Mouse (Mus musculus): Measurements from ENCODE around the gene Rab8a. TPM values are rescaled to one million over a fixed set of nuclear protein-coding genes. Genes with fewer than 3 reads are reported as not detected.
"Not testable (repeated sequence)": the region's sequence is repeated elsewhere in the genome, so short reads cannot be mapped to it uniquely, and the experiment has no call there.

Gene Rab8a
- polyA plus RNA-seq (2012): 5.4 and 6.2 TPM in 2 replicates

- TF ChIP-seq GATA1 (IDR thresholded peaks at IDR 0.05; ENCODE audit: low read length) (no peak), TAL1 (IDR thresholded peaks at IDR 0.05; ENCODE audit: low read length) (no peak)
- Histone ChIP-seq H3K27me3 (ENCODE audit: control insufficient read depth) (no peaks in the 10 kb centered on the region), H3K4me1 (ENCODE audit: control insufficient read depth) (peaks cover 54% of the 10 kb centered on the region), H3K36me3 (ENCODE audit: control insufficient read depth) (peaks cover 48% of the 10 kb centered on the region), H3K4me3 (replicated peaks) (peak within 1 kb of the TSS; percentile 67), H3K9me3 (ENCODE audit: control insufficient read depth, low read length) (no peaks in the 10 kb centered on the region)
Measured at GRCm38 (mm10) chr8:72160707-72161697, at the start of gene Rab8a. Gene Rab8a, plus strand, starts transcription at chr8:72161200.

GRCm38 (mm10) chr8:72112486-72112885 is 48.5 kb upstream of the Rab8a start:
- H3K9me3 ChIP-seq (ENCODE audit: control insufficient read depth, low read length): peaks cover 2% of the 10 kb centered on the region; the same call in 1 of the 2 replicates
- H3K4me3 ChIP-seq (replicated peaks): no peak overlapping the region
- H3K27me3 ChIP-seq (ENCODE audit: control insufficient read depth): no peaks in the 10 kb centered on the region
- no peaks in the 10 kb centered on the region for H3K36me3 ChIP-seq (ENCODE audit: control insufficient read depth)
- TF ChIP-seq GATA1 (IDR thresholded peaks at IDR 0.05; ENCODE audit: low read length): no peak
- H3K4me1 ChIP-seq (ENCODE audit: control insufficient read depth): no peaks in the 10 kb centered on the region

GRCm38 (mm10) chr8:72115202-72115601 is 45.8 kb upstream of the Rab8a start:
- Histone ChIP-seq H3K36me3 (ENCODE audit: control insufficient read depth) (no peaks in the 10 kb centered on the region), H3K4me1 (ENCODE audit: control insufficient read depth) (no peaks in the 10 kb centered on the region), H3K9me3 (ENCODE audit: control insufficient read depth, low read length) (peaks cover 2% of the 10 kb centered on the region; the same call in 1 of the 2 replicates), H3K27me3 (ENCODE audit: control insufficient read depth) (no peaks in the 10 kb centered on the region), H3K4me3 (replicated peaks) (no peak overlapping the region)
- TF ChIP-seq GATA1 (IDR thresholded peaks at IDR 0.05; ENCODE audit: low read length) (no peak), TAL1 (IDR thresholded peaks at IDR 0.05; ENCODE audit: low read length) (no peak)

GRCm38 (mm10) chr8:72118616-72119015 is 42.4 kb upstream of the Rab8a start:
- no peak overlapping the region for H3K4me3 ChIP-seq (replicated peaks)
- H3K4me1 ChIP-seq (ENCODE audit: control insufficient read depth): no peaks in the 10 kb centered on the region
- TF ChIP-seq TAL1 (IDR thresholded peaks at IDR 0.05; ENCODE audit: low read length) (no peak), GATA1 (IDR thresholded peaks at IDR 0.05; ENCODE audit: low read length) (no peak)
- H3K27me3 ChIP-seq (ENCODE audit: control insufficient read depth): no peaks in the 10 kb centered on the region
- H3K36me3 ChIP-seq (ENCODE audit: control insufficient read depth): no peaks in the 10 kb centered on the region
- no peaks in the 10 kb centered on the region for H3K9me3 ChIP-seq (ENCODE audit: control insufficient read depth, low read length)

GRCm38 (mm10) chr8:72121486-72121885 is 39.5 kb upstream of the Rab8a start:
- H3K36me3 ChIP-seq (ENCODE audit: control insufficient read depth); H3K4me1 ChIP-seq (ENCODE audit: control insufficient read depth); H3K9me3 ChIP-seq (ENCODE audit: control insufficient read depth, low read length); H3K27me3 ChIP-seq (ENCODE audit: control insufficient read depth); H3K4me3 ChIP-seq (replicated peaks): not testable (repeated sequence)

GRCm38 (mm10) chr8:72121997-72122396 is 39.0 kb upstream of the Rab8a start:
- Histone ChIP-seq H3K4me1 (ENCODE audit: control insufficient read depth) (no peaks in the 10 kb centered on the region), H3K36me3 (ENCODE audit: control insufficient read depth) (no peaks in the 10 kb centered on the region), H3K27me3 (ENCODE audit: control insufficient read depth) (no peaks in the 10 kb centered on the region), H3K4me3 (replicated peaks) (no peak overlapping the region), H3K9me3 (ENCODE audit: control insufficient read depth, low read length) (peaks cover 6% of the 10 kb centered on the region)
- TF ChIP-seq GATA1 (IDR thresholded peaks at IDR 0.05; ENCODE audit: low read length) (no peak), TAL1 (IDR thresholded peaks at IDR 0.05; ENCODE audit: low read length) (no peak)

GRCm38 (mm10) chr8:72127834-72128233 is 33.2 kb upstream of the Rab8a start:
- no peaks in the 10 kb centered on the region for H3K4me1 ChIP-seq (ENCODE audit: control insufficient read depth)
- H3K9me3 ChIP-seq (ENCODE audit: control insufficient read depth, low read length): peaks cover 6% of the 10 kb centered on the region
- no peak overlapping the region for H3K4me3 ChIP-seq (replicated peaks)

GRCm38 (mm10) chr8:72131251-72131650 is 29.7 kb upstream of the Rab8a start:
- Histone ChIP-seq H3K4me1 (ENCODE audit: control insufficient read depth) (peaks cover 3% of the 10 kb centered on the region; the same call in 1 of the 2 replicates), H3K9me3 (ENCODE audit: control insufficient read depth, low read length) (no peaks in the 10 kb centered on the region), H3K36me3 (ENCODE audit: control insufficient read depth) (no peaks in the 10 kb centered on the region), H3K4me3 (replicated peaks) (no peak overlapping the region), H3K27me3 (ENCODE audit: control insufficient read depth) (peaks cover 35% of the 10 kb centered on the region)
- TF ChIP-seq TAL1 (IDR thresholded peaks at IDR 0.05; ENCODE audit: low read length): no peak
- TF ChIP-seq GATA1 (IDR thresholded peaks at IDR 0.05; ENCODE audit: low read length): no peak

More at GRCm38 (mm10) chr8:72127834-72128233, 33.2 kb upstream of the Rab8a start:
- no peaks in the 10 kb centered on the region for H3K36me3 ChIP-seq (ENCODE audit: control insufficient read depth)
- peaks cover under 1% of the 10 kb centered on the region for H3K27me3 ChIP-seq (ENCODE audit: control insufficient read depth)
- TF ChIP-seq GATA1 (IDR thresholded peaks at IDR 0.05; ENCODE audit: low read length) (no peak), TAL1 (IDR thresholded peaks at IDR 0.05; ENCODE audit: low read length) (no peak)

GRCm38 (mm10) chr8:72131901-72132300 is 29.1 kb upstream of the Rab8a start:
- no peak for TF ChIP-seq TAL1 (IDR thresholded peaks at IDR 0.05; ENCODE audit: low read length)
- no peak overlapping the region for H3K4me3 ChIP-seq (replicated peaks)
- H3K27me3 ChIP-seq (ENCODE audit: control insufficient read depth): peaks cover 41% of the 10 kb centered on the region
- peaks cover 4% of the 10 kb centered on the region; the same call in 1 of the 2 replicates for H3K4me1 ChIP-seq (ENCODE audit: control insufficient read depth)
- no peaks in the 10 kb centered on the region for H3K9me3 ChIP-seq (ENCODE audit: control insufficient read depth, low read length)
- H3K36me3 ChIP-seq (ENCODE audit: control insufficient read depth): no peaks in the 10 kb centered on the region

Data from erythroblast, embryonic 14.5 days (primary cell).